Mouse (Mus musculus) retina, postnatal 1 day (tissue): ENCODE results near the gene Tmem253.
"Not testable (repeated sequence)": the region's sequence is repeated elsewhere in the genome, so short reads cannot be mapped to it uniquely, and the experiment has no call there.

Source experiments
- DNase-seq: peaks from one replicate; pipeline ENCODE4 v3.0.0-alpha.2; 2012

Gene Tmem253

GRCm38 (mm10) chr14:52022244-52022708 lies 6.8 kb downstream of the Tmem253 start:
- no peak for DNase-seq

- DNase-seq, result peak; percentile 95
These were observed 7.4 kb downstream of the Tmem253 start for GRCm38 (mm10) chr14:52022709-52023459.

- no peak for DNase-seq
These were observed 8.7 kb downstream of the Tmem253 start for GRCm38 (mm10) chr14:52024133-52024532.

GRCm38 (mm10) chr14:52026342-52026741 lies 10.9 kb downstream of the Tmem253 start:
- DNase-seq, result no peak

- DNase-seq, result no peak
These were observed 20.5 kb downstream of the Tmem253 start for GRCm38 (mm10) chr14:52035926-52036325.

GRCm38 (mm10) chr14:52039332-52039731 lies 23.9 kb downstream of the Tmem253 start:
- no peak for DNase-seq

- DNase-seq, result not testable (repeated sequence)
These were observed 26.9 kb downstream of the Tmem253 start, which contains the start of gene Olfr221 for GRCm38 (mm10) chr14:52042359-52042758. Gene Olfr221, minus strand, starts transcription at chr14:52042459.

- no peak for DNase-seq
These were observed 28.0 kb downstream of the Tmem253 start for GRCm38 (mm10) chr14:52043446-52043845.

- peak; percentile 60 for DNase-seq
These were observed 29.6 kb downstream of the Tmem253 start for GRCm38 (mm10) chr14:52044901-52045678.

GRCm38 (mm10) chr14:52045966-52046565 lies 30.6 kb downstream of the Tmem253 start:
- DNase-seq, result no peak

GRCm38 (mm10) chr14:52052720-52053119 lies 37.3 kb downstream of the Tmem253 start:
- DNase-seq, result not testable (repeated sequence)

GRCm38 (mm10) chr14:52059982-52060381 lies 44.5 kb downstream of the Tmem253 start:
- DNase-seq, result no peak

- no peak for DNase-seq
These were observed 45.3 kb downstream of the Tmem253 start for GRCm38 (mm10) chr14:52060800-52061199.

- no peak for DNase-seq
These were observed 46.3 kb downstream of the Tmem253 start for GRCm38 (mm10) chr14:52061798-52062197.

GRCm38 (mm10) chr14:52066135-52066534 lies 50.7 kb downstream of the Tmem253 start:
- DNase-seq, result no peak
